Mouse (Mus musculus): ENCODE data around the gene Tmem100. TPM values are rescaled to one million over a fixed set of nuclear protein-coding genes. Genes with fewer than 3 reads are reported as not detected.

Tmem100 gene
- polyA plus RNA-seq, 1 experiment, result 1.1 TPM

DNA sequence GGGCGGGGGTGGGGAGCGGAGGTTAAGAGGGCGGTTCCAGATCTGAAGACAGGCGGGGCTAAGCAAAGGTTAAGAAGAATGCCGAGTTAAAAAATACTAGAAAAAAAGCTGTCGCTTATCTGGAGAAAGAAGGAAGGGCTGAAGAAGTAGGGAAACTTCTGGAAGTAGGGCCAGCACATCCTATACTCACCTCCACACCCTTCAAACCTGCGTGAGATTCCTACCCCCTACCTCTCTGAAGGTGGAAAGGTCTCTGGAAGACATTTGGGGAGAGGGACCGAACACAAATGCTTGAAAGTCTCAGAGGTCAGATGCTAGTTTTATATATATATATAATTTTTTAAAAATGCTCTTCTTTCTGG is 27.2 kb upstream of the Tmem100 start:
- no peak overlapping the region for H3K27ac ChIP-seq (ENCODE audit: control insufficient read depth, insufficient read depth, low read depth, low read length, poor library complexity)
- WGBS, result 14% methylated on average over 8 of the region's 8 CpGs

DNA sequence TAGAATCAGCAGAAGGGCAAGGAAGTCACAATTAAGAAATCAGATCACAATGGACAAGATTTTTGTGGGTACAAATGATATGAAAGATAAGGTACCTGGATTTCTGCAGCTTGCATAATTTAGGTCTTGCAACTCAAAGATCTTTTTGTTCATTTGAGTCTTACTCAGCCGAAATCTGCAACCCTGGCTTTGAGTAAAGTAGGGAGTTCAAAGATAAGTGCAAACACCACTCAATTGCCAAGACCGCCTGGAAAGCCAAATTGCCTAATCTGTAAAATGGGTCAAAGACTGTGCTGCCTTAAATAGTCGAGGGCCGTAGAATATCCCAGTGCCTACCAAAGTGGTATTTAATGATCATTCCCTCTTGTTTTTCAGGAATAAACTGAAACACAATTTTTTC is 26.8 kb upstream of the Tmem100 start:
- TF ChIP-seq POLR2A (IDR thresholded peaks at IDR 0.05; ENCODE audit: borderline replicate concordance, control insufficient read depth, low read depth, low read length) (no peak), CTCF (IDR thresholded peaks at IDR 0.05; ENCODE audit: control insufficient read depth, insufficient read depth, low read length) (no peak)
- WGBS, result 82% methylated on average over 4 of the region's 4 CpGs
- H3K4me3 ChIP-seq (replicated peaks; ENCODE audit: control insufficient read depth, low read depth, low read length), result no peak overlapping the region
- no peak overlapping the region for H3K27ac ChIP-seq (ENCODE audit: control insufficient read depth, insufficient read depth, low read depth, low read length, poor library complexity)
- H3K4me1 ChIP-seq (ENCODE audit: control insufficient read depth, insufficient read depth, low read length), result peaks cover 1% of the 10 kb centered on the region; the same call in 1 of the 2 replicates

More for the DNA sequence above, 27.2 kb upstream of the Tmem100 start:
- TF ChIP-seq CTCF (IDR thresholded peaks at IDR 0.05; ENCODE audit: control insufficient read depth, insufficient read depth, low read length), result no peak
- TF ChIP-seq POLR2A (IDR thresholded peaks at IDR 0.05; ENCODE audit: borderline replicate concordance, control insufficient read depth, low read depth, low read length), result no peak
- Histone ChIP-seq H3K4me1 (ENCODE audit: control insufficient read depth, insufficient read depth, low read length) (peaks cover 1% of the 10 kb centered on the region; the same call in 1 of the 2 replicates), H3K4me3 (replicated peaks; ENCODE audit: control insufficient read depth, low read depth, low read length) (no peak overlapping the region)

DNA sequence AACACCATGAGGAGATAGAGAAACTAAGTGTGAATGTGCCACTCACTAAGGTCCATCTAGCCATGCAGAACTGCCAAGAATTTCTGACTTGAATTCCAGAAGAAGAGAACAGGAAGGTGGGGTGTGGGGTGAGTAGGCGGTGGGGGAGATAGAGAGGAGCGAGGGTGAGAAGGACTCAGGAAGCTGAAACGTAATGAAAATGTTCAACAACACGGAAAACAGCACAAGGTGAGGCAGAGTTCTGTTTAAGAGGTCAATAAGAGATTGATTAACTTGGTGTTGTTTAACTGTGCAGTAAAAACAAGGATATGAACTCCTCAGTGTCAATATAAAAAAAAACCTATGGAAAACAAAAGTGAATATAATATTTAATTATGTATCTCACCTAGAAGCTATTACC is 24.0 kb upstream of the Tmem100 start:
- Histone ChIP-seq H3K4me3 (replicated peaks; ENCODE audit: control insufficient read depth, low read depth, low read length) (no peak overlapping the region), H3K27ac (ENCODE audit: control insufficient read depth, insufficient read depth, low read depth, low read length, poor library complexity) (no peak overlapping the region), H3K4me1 (ENCODE audit: control insufficient read depth, insufficient read depth, low read length) (peaks cover 1% of the 10 kb centered on the region; the same call in 1 of the 2 replicates)
- TF ChIP-seq POLR2A (IDR thresholded peaks at IDR 0.05; ENCODE audit: borderline replicate concordance, control insufficient read depth, low read depth, low read length) (no peak), CTCF (IDR thresholded peaks at IDR 0.05; ENCODE audit: control insufficient read depth, insufficient read depth, low read length) (no peak)
- WGBS, result 79% methylated on average over 4 of the region's 4 CpGs

DNA sequence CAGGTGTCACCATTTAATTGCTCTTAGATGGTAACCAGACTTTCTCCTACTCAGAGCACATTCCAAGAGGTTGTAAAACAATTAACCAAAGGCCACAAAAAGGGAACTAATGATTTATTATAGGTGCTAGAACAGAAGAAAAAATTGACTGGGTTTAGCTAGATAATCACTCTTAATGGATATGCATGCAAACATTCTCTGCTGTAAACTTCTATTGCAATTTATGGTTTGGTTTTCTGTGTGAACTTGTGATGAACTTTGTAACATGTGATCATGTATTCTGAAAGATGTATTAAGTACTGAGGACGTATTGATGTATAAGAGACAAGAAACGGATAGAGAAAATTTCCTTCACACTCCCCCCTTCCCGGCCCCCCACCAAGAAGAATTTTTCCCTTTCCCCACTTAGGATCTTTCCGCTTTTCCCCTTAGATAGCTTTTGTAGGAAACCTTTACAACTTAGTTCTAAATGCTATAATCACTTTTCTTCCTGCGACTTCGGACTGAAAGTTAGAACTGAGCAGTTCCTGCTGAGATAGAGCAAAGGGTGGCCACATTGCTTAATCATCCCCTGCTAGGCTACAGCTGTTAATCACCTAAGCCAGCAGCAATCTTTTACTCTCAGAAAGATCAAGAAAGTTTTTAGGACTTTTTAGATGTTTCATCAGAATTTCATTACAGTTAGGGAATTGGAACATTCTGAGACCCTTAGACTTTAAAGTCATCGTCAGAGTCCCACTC is 22.2 kb upstream of the Tmem100 start:
- WGBS, result 45% methylated on average over 7 of the region's 7 CpGs
- Histone ChIP-seq H3K27ac (ENCODE audit: control insufficient read depth, insufficient read depth, low read depth, low read length, poor library complexity) (no peak overlapping the region), H3K4me1 (ENCODE audit: control insufficient read depth, insufficient read depth, low read length) (no peaks in the 10 kb centered on the region), H3K4me3 (replicated peaks; ENCODE audit: control insufficient read depth, low read depth, low read length) (no peak overlapping the region)
- no peak for TF ChIP-seq POLR2A (IDR thresholded peaks at IDR 0.05; ENCODE audit: borderline replicate concordance, control insufficient read depth, low read depth, low read length)
- no peak for TF ChIP-seq CTCF (IDR thresholded peaks at IDR 0.05; ENCODE audit: control insufficient read depth, insufficient read depth, low read length)

DNA sequence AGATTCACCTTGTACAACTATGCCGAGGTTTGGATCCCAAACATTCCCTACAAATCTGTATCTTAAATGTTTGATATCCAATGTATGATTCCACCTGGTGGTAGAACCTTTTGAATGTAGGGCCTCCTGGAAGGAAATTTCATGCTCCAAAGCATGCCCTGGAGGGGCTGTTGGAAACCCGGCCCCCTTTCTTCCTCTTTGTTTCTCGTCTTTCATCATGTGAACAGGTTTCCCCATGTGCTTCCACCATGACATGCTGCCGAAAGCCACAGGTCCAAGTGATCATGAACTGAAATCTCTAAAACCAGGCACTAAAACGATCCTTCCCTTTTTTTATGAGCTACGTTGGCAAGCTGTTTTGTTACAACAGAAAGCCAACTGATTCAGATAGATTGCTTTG is 16.5 kb upstream of the Tmem100 start:
- 45% methylated on average over 6 of the region's 6 CpGs for WGBS
- Histone ChIP-seq H3K27ac (ENCODE audit: control insufficient read depth, insufficient read depth, low read depth, low read length, poor library complexity) (no peak overlapping the region), H3K4me1 (ENCODE audit: control insufficient read depth, insufficient read depth, low read length) (no peaks in the 10 kb centered on the region), H3K4me3 (replicated peaks; ENCODE audit: control insufficient read depth, low read depth, low read length) (no peak overlapping the region)
- TF ChIP-seq CTCF (IDR thresholded peaks at IDR 0.05; ENCODE audit: control insufficient read depth, insufficient read depth, low read length), result no peak
- no peak for TF ChIP-seq POLR2A (IDR thresholded peaks at IDR 0.05; ENCODE audit: borderline replicate concordance, control insufficient read depth, low read depth, low read length)

DNA sequence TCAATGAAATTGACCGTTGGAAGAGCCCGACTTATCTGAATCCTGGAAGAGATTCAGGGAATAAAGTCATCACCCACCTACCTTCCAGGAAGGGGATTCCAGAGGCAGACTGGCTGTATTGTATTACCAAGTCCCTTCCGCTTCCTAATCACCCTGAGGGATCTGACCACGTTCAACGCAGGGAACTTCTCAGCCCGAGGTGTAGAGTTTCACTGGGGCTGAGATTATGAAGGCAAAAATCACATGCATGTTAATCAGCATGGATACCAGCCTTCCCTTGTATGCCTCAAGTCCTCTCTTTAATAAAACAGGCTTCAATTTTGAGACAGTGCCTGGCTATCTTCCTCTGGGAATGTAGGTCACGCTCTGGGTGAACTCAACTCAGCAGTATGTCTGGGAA is 14.9 kb upstream of the Tmem100 start:
- Histone ChIP-seq H3K27ac (ENCODE audit: control insufficient read depth, insufficient read depth, low read depth, low read length, poor library complexity) (no peak overlapping the region), H3K4me3 (replicated peaks; ENCODE audit: control insufficient read depth, low read depth, low read length) (no peak overlapping the region), H3K4me1 (ENCODE audit: control insufficient read depth, insufficient read depth, low read length) (no peaks in the 10 kb centered on the region)
- TF ChIP-seq POLR2A (IDR thresholded peaks at IDR 0.05; ENCODE audit: borderline replicate concordance, control insufficient read depth, low read depth, low read length), result no peak
- no peak for TF ChIP-seq CTCF (IDR thresholded peaks at IDR 0.05; ENCODE audit: control insufficient read depth, insufficient read depth, low read length)
- 54% methylated on average over 7 of the region's 7 CpGs for WGBS

DNA sequence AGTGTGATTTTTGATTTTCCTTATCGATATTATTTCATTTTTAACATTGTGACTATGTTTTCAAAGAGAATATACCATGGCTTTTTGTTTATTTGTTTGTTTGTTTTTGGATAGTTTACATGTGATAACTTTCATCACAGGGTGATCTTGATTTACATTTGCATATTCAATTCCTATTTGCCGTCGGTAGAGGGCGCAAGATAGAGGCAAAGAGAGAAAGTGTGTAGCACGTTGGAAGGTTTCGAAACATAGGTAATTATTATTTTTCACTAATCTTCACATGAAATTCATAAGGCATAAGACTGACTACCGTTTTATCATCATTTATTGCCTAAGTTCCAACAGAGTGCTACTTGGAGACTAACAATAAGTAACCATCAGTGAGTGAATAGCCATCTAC is 11.0 kb upstream of the Tmem100 start:
- TF ChIP-seq POLR2A (IDR thresholded peaks at IDR 0.05; ENCODE audit: borderline replicate concordance, control insufficient read depth, low read depth, low read length), result no peak
- no peak for TF ChIP-seq CTCF (IDR thresholded peaks at IDR 0.05; ENCODE audit: control insufficient read depth, insufficient read depth, low read length)
- Histone ChIP-seq H3K4me3 (replicated peaks; ENCODE audit: control insufficient read depth, low read depth, low read length) (no peak overlapping the region), H3K4me1 (ENCODE audit: control insufficient read depth, insufficient read depth, low read length) (no peaks in the 10 kb centered on the region), H3K27ac (ENCODE audit: control insufficient read depth, insufficient read depth, low read depth, low read length, poor library complexity) (no peak overlapping the region)
- WGBS, result 8% methylated on average over 7 of the region's 7 CpGs

DNA sequence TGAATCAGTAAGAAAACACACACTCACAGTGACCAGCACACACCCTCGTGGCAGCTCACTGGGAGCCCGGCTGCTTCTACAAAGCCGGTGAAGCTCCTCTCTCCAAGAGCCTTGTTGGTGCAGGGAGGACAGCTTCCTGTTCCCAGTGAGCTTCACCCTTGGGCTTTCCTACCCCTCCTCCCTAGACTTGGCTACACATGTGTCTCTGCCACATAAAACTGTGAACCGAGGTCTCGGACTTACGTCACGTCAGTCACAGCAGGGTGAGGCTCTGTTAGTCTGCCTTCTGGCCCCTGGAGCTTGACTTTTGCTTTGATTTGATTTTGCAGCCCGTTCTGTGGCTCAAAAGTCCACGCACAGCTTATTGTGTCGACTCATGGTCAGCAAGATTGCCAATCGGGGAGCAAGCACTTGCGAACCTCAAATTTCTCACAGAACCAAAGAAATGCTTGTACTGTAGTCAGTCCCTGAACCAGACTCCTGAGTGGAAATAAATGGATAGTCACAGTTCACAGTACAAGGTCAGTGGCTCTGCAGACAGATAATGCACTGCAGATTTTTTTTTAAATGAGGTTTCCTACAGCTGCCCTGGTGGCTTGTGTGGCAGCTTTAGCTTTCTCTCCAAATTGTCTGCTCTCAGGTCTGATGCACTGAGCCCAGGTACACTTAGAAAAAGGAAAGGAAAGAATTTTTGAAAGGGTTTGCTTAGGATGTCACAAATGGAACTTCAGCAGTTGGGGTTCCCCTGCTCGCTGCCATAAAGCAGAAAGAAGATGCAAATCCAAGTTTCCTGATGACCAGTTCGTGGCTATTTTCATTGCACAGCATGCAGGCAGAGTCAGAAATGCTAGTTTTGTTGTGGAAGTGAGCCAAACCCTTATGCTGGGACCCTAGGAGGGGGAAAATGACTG is 4.0 kb upstream of the Tmem100 start:
- no peak overlapping the region for H3K27ac ChIP-seq (ENCODE audit: control insufficient read depth, insufficient read depth, low read depth, low read length, poor library complexity)
- H3K4me1 ChIP-seq (ENCODE audit: control insufficient read depth, insufficient read depth, low read length), result no peaks in the 10 kb centered on the region
- WGBS, result 57% methylated on average over 14 of the region's 14 CpGs
- no peak overlapping the region for H3K4me3 ChIP-seq (replicated peaks; ENCODE audit: control insufficient read depth, low read depth, low read length)
- TF ChIP-seq POLR2A (IDR thresholded peaks at IDR 0.05; ENCODE audit: borderline replicate concordance, control insufficient read depth, low read depth, low read length) (no peak), CTCF (IDR thresholded peaks at IDR 0.05; ENCODE audit: control insufficient read depth, insufficient read depth, low read length) (no peak)

Measured in bone marrow, adult 2 months (tissue).